Mouse (Mus musculus): ENCODE measurements around the gene Tcea3. TPM values are rescaled to one million over a fixed set of nuclear protein-coding genes. Genes with fewer than 3 reads are reported as not detected.

Gene Tcea3
- polyA plus RNA-seq, 1 experiment from 2014 or later = 22.9 TPM

DNA sequence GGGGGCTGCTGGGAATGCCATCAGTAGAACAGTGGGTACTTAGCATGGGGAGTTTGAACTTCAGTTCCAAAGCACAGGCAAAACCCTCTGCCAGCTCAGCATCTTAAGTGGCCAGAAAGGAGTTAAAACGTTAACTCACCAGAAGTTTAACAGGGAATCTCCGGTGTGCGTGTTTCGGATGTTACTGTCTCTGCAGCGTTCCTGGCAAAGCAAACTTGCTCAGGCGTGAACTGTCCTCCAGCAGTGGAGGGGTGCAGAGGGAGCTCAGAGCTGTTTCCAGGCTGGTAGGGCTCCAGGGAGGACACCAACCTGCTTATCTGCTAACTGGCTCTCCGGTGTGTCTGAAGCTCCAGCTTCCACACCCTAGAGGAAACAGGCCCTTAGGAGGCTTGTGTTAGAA, 48.4 kb downstream of the Tcea3 start:
- Histone ChIP-seq H3K4me2 (ENCODE audit: low read depth, low read length) (no peak overlapping the region), H3K9me3 (ENCODE audit: control insufficient read depth, low read length) (no peaks in the 10 kb centered on the region), H3K27me3 (replicated peaks; ENCODE audit: control insufficient read depth, insufficient read depth, low read length) (no peaks in the 10 kb centered on the region), H3K4me1 (ENCODE audit: control insufficient read depth, insufficient read depth, low read length) (no peaks in the 10 kb centered on the region), H3K36me3 (ENCODE audit: control insufficient read depth, insufficient read depth, low read length) (peaks cover 14% of the 10 kb centered on the region; the same call in 1 of the 2 replicates), H3K4me3 (ENCODE audit: low read length) (no peak overlapping the region), H3K9ac (ENCODE audit: low read depth, low read length) (no peak overlapping the region), H3K27ac (ENCODE audit: low read length) (no peak overlapping the region)
- WGBS = 67% methylated on average over 7 of the region's 7 CpGs
- no peak for ATAC-seq

DNA sequence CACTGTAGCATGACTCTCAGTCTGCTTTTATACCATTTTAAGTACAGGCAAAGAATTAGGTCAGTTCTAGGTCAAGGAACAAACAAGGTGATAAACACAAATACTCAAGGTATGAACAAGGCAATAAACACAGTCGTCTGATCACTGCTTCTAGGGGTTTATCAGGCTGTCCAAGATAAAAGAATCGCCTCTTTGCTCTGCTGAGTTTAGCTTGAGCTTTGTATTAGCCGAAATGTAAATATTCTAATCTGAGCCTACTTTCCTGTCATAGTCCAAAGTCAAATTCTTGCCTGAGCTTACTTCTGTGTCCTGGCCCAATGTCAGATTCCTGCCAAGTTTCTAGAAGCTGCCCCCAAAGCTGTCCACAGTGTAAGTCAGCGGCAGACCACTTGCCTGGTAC, 54.9 kb downstream of the Tcea3 start:
- H3K27ac ChIP-seq (ENCODE audit: low read length) = no peak overlapping the region
- no peak overlapping the region for H3K4me2 ChIP-seq (ENCODE audit: low read depth, low read length)
- no peak overlapping the region for H3K9ac ChIP-seq (ENCODE audit: low read depth, low read length)
- no peaks in the 10 kb centered on the region for H3K9me3 ChIP-seq (ENCODE audit: control insufficient read depth, low read length)
- H3K4me1 ChIP-seq (ENCODE audit: control insufficient read depth, insufficient read depth, low read length) = 0 out of 2 replicates have a peak, but pooled peaks cover 2% of the 10 kb centered on the region
- H3K36me3 ChIP-seq (ENCODE audit: control insufficient read depth, insufficient read depth, low read length) = no peaks in the 10 kb centered on the region
- no peak overlapping the region for H3K4me3 ChIP-seq (ENCODE audit: low read length)
- WGBS = 46% methylated on average over 4 of the region's 4 CpGs
- peak; percentile 83 for ATAC-seq
- no peaks in the 10 kb centered on the region for H3K27me3 ChIP-seq (replicated peaks; ENCODE audit: control insufficient read depth, insufficient read depth, low read length)

DNA sequence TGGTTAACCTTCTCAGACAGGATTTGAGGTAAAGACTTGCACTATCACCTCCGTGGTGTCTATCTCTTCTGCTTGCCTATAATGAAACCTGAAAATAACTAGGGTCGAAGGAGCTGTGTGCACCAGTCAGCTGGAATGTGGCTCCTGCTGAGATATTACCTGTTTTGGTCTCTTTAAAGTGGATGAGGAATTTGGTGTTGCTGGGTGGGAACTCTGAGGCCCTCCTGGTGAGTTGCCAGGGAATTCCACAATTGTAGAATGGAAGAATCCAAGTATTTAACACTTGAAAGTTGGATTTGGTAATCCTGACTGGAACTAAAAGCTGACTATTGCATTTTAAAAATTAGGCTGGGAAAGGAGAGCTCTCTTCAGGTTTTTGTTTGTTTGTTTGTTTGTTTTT, 56.7 kb downstream of the Tcea3 start:
- 46% methylated on average over 2 of the region's 2 CpGs for WGBS
- no peak overlapping the region for H3K4me3 ChIP-seq (ENCODE audit: low read length)
- H3K9ac ChIP-seq (ENCODE audit: low read depth, low read length) = no peak overlapping the region
- H3K27ac ChIP-seq (ENCODE audit: low read length) = no peak overlapping the region
- ATAC-seq = no peak
- H3K4me2 ChIP-seq (ENCODE audit: low read depth, low read length) = no peak overlapping the region
- H3K36me3 ChIP-seq (ENCODE audit: control insufficient read depth, insufficient read depth, low read length) = no peaks in the 10 kb centered on the region
- H3K27me3 ChIP-seq (replicated peaks; ENCODE audit: control insufficient read depth, insufficient read depth, low read length) = no peaks in the 10 kb centered on the region
- H3K4me1 ChIP-seq (ENCODE audit: control insufficient read depth, insufficient read depth, low read length) = peaks cover 5% of the 10 kb centered on the region; the same call in 1 of the 2 replicates
- H3K9me3 ChIP-seq (ENCODE audit: control insufficient read depth, low read length) = no peaks in the 10 kb centered on the region

DNA sequence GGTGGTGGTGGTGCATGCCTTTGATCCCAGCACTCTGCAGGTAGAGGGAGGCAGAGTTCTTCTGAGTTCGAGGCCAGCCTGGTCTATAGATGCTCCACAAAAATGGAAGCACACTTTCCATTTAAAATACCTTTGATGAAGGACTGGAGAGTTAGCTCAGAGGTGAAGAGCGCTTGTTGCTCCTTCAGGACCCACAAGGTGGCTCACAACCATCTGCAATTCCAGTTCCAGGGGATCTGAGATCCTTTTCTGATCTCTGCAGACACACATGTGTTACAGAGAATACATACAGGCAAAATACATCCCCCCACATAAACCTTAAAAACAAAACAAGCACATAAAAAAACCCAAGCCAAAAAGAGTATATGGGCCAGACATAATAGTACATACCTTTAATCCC, 60.8 kb downstream of the Tcea3 start:
- no peaks in the 10 kb centered on the region for H3K9me3 ChIP-seq (ENCODE audit: control insufficient read depth, low read length)
- H3K4me3 ChIP-seq (ENCODE audit: low read length) = no peak overlapping the region
- H3K36me3 ChIP-seq (ENCODE audit: control insufficient read depth, insufficient read depth, low read length) = no peaks in the 10 kb centered on the region
- H3K4me1 ChIP-seq (ENCODE audit: control insufficient read depth, insufficient read depth, low read length) = peaks cover 15% of the 10 kb centered on the region
- H3K27ac ChIP-seq (ENCODE audit: low read length) = no peak overlapping the region
- H3K27me3 ChIP-seq (replicated peaks; ENCODE audit: control insufficient read depth, insufficient read depth, low read length) = no peaks in the 10 kb centered on the region
- H3K9ac ChIP-seq (ENCODE audit: low read depth, low read length) = no peak overlapping the region
- ATAC-seq = no peak
- no peak overlapping the region for H3K4me2 ChIP-seq (ENCODE audit: low read depth, low read length)
- 55% methylated on average over 2 of the region's 2 CpGs for WGBS

DNA sequence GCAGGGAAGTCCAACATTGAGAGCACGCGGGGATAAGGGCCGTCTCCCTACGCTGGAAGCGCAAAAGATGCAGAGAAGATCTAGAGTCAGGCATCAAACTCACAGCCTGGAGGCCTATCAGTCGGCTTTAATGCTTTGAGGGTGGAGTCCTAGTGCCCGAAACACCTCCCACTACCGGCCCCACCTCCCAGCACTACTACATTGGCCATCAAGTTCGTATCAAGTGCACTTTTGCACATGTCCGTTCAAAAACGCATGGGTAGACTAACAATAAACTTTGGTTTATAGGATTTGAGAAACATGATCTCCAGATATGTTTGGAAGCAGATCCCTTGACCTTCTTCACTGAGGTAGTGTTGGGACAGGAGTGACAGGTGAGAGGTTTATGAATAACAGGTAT, 62.3 kb downstream of the Tcea3 start:
- H3K4me1 ChIP-seq (ENCODE audit: control insufficient read depth, insufficient read depth, low read length) = peaks cover 21% of the 10 kb centered on the region
- no peaks in the 10 kb centered on the region for H3K9me3 ChIP-seq (ENCODE audit: control insufficient read depth, low read length)
- peak overlapping the region; percentile 85 for H3K4me3 ChIP-seq (ENCODE audit: low read length)
- H3K4me2 ChIP-seq (ENCODE audit: low read depth, low read length) = peak overlapping the region; percentile 90
- no peaks in the 10 kb centered on the region for H3K36me3 ChIP-seq (ENCODE audit: control insufficient read depth, insufficient read depth, low read length)
- ATAC-seq = peak; percentile 45
- peak overlapping the region; percentile 77 for H3K9ac ChIP-seq (ENCODE audit: low read depth, low read length)
- WGBS = under 1% methylated on average over 11 of the region's 11 CpGs
- H3K27ac ChIP-seq (ENCODE audit: low read length) = peak overlapping the region; percentile 94
- no peaks in the 10 kb centered on the region for H3K27me3 ChIP-seq (replicated peaks; ENCODE audit: control insufficient read depth, insufficient read depth, low read length)

DNA sequence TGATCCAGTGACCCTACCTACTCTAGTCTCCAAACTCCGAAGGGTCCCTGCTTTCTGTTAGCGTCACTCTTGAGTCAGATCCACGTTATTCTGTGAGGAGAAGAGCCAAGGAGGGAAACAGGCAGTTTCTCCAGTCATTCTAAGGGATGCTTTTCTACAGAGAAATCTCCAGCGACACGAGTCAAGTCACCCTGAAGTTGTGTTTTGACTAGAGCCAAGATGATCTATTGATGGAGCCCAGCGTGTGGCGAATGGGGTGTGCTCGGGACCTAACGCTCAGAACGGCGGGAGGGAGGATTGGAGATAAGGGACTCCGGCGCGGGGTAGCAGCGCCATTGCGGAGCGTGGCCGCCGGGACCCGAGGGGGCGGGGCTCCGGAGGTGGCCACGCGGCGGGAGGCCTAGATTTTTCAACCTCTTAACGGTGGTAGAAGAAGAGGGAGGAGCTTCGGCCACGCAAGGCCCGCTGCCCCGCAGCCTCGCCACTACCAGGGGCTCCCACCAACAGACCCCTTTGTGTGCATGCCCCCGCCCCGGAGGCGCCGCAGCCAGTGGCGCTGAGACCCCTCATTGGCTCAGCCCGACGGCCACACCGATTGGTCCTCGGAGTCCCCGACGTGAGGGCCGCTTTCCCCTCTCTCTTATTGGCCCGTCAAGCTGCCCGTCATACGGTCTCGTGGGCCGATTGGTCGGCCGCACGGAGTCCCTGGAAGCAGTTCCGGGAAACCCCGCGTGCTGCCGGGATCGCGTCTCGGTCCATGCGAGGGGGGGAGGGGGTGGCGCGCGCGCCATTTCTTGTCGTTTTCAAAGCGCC, 62.9 kb downstream of the Tcea3 start, which contains the start of gene Hnrnpr:
Hnrnpr (plus strand) TSS at position 714 of the 813 bp plus-strand sequence.
- Histone ChIP-seq H3K4me3 (ENCODE audit: low read length) (peak within 1 kb of the TSS; percentile 85), H3K9me3 (ENCODE audit: control insufficient read depth, low read length) (no peaks in the 10 kb centered on the region), H3K27ac (ENCODE audit: low read length) (peak within 1 kb of the TSS; percentile 98), H3K9ac (ENCODE audit: low read depth, low read length) (peak within 1 kb of the TSS; percentile 100), H3K4me1 (ENCODE audit: control insufficient read depth, insufficient read depth, low read length) (peaks cover 21% of the 10 kb centered on the region), H3K27me3 (replicated peaks; ENCODE audit: control insufficient read depth, insufficient read depth, low read length) (no peaks in the 10 kb centered on the region), H3K36me3 (ENCODE audit: control insufficient read depth, insufficient read depth, low read length) (no peaks in the 10 kb centered on the region), H3K4me2 (ENCODE audit: low read depth, low read length) (peak within 1 kb of the TSS; percentile 90)
- peak; percentile 98 for ATAC-seq
- under 1% methylated on average over 65 of the region's 65 CpGs for WGBS

DNA sequence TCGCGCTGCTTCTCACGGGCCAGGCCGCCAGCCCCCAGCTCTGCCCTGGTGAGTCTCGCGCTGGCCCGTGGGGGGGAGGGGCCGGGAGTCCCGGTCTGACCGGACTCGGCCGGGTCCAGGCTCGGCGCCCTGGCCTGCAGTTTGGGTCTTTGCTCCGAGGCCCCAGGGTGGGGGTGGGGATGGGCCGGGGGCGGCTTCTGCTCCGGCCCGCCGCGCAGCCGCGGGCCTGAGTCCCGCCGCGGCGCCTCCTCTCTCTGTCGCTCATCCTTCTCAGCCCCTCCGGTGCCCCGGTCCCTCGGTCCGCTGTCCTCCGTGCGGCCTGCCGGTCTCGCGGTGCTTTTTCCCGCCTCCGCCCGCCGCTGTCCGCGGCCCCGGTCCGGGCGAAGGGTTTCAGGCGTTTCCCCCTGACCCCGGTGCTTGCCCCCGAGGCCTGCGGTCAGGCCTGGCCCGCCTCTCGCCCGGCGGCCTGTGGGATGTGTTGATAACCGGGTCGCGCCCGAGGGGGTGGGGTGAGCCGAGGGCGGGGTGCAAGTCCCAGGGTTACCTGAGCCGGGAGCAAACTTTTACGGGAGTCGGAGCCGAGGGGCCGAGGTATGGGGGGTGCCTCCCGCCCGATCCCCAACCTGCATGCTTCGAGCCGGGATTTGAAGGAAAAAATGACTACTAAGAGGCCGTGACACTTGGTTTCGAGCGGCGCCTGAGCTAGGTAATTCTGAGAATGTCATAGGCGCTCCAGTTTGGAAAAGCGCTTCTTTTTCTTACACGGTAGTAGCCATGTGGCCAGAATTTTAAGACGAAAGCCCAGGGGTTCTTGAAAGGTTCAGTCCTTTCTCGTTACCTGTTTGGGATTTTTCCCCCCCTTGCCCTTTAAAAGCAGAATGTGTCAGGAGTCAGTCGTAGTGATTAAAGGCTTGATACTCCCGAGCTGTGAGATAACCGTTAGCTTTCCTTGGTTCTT, 63.8 kb downstream of the Tcea3 start:
- H3K4me1 ChIP-seq (ENCODE audit: control insufficient read depth, insufficient read depth, low read length) = peaks cover 21% of the 10 kb centered on the region
- ATAC-seq = peak; percentile 69
- WGBS = under 1% methylated on average over 80 of the region's 81 CpGs

DNA sequence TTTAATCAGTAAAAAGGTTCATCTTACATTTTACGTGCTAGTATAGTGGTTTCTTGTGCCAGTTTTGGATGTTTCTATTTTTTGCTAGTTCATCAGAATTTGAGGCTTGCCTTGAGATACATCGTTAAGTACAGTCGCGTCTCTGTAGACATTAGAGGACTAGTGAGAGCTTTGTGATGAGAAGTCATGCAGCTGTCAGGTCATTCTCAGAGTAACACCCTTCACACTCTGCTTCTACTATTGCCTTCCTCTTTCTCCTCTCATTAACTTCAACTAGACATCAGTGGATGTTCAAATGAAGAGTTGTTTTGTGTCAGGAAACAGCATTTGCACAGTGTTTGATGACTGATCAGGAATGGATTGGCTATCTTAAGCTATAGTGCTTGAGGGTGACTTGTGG, 65.1 kb downstream of the Tcea3 start:
- no peaks in the 10 kb centered on the region for H3K9me3 ChIP-seq (ENCODE audit: control insufficient read depth, low read length)
- H3K36me3 ChIP-seq (ENCODE audit: control insufficient read depth, insufficient read depth, low read length) = no peaks in the 10 kb centered on the region
- H3K27me3 ChIP-seq (replicated peaks; ENCODE audit: control insufficient read depth, insufficient read depth, low read length) = no peaks in the 10 kb centered on the region
- H3K4me2 ChIP-seq (ENCODE audit: low read depth, low read length) = peak overlapping the region; percentile 48
- peak overlapping the region; percentile 85 for H3K4me3 ChIP-seq (ENCODE audit: low read length)
- H3K27ac ChIP-seq (ENCODE audit: low read length) = no peak overlapping the region
- peak overlapping the region; percentile 31; the same call in 1 of the 2 replicates for H3K9ac ChIP-seq (ENCODE audit: low read depth, low read length)
- H3K4me1 ChIP-seq (ENCODE audit: control insufficient read depth, insufficient read depth, low read length) = peaks cover 21% of the 10 kb centered on the region
- ATAC-seq = no peak
- 17% methylated on average over 4 of the region's 4 CpGs for WGBS

More for the DNA sequence above, 63.8 kb downstream of the Tcea3 start:
- H3K4me2 ChIP-seq (ENCODE audit: low read depth, low read length) = peak overlapping the region; percentile 48
- no peaks in the 10 kb centered on the region for H3K36me3 ChIP-seq (ENCODE audit: control insufficient read depth, insufficient read depth, low read length)
- peak overlapping the region; percentile 85 for H3K4me3 ChIP-seq (ENCODE audit: low read length)
- no peaks in the 10 kb centered on the region for H3K27me3 ChIP-seq (replicated peaks; ENCODE audit: control insufficient read depth, insufficient read depth, low read length)
- H3K9me3 ChIP-seq (ENCODE audit: control insufficient read depth, low read length) = no peaks in the 10 kb centered on the region
- H3K9ac ChIP-seq (ENCODE audit: low read depth, low read length) = peak overlapping the region; percentile 100
- peak overlapping the region; percentile 98 for H3K27ac ChIP-seq (ENCODE audit: low read length)

DNA sequence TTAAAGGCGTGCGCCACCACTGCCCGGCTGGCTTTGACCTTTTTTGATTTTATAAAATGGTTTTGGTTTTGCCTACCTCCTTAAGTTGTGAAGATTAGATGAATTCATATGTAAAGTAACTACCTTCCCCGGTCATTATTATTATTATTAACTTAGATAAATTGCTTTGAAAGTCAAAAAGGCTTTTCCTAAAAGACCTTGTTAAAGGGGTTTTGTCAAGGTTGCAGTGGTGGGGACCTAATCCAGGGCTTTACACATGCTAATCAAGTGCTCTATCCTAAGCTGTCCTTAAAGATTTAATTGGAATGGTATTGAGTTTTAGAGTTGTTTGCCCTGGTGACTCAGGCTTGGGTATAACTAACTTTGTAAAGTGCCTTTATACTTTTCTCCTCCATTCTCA, 70.1 kb downstream of the Tcea3 start:
- 93% methylated on average over 4 of the region's 4 CpGs for WGBS
- H3K4me1 ChIP-seq (ENCODE audit: control insufficient read depth, insufficient read depth, low read length) = peaks cover 10% of the 10 kb centered on the region
- no peaks in the 10 kb centered on the region for H3K27me3 ChIP-seq (replicated peaks; ENCODE audit: control insufficient read depth, insufficient read depth, low read length)
- no peak overlapping the region for H3K27ac ChIP-seq (ENCODE audit: low read length)
- peaks cover 4% of the 10 kb centered on the region for H3K36me3 ChIP-seq (ENCODE audit: control insufficient read depth, insufficient read depth, low read length)
- no peak overlapping the region for H3K9ac ChIP-seq (ENCODE audit: low read depth, low read length)
- no peak overlapping the region for H3K4me3 ChIP-seq (ENCODE audit: low read length)
- no peak overlapping the region for H3K4me2 ChIP-seq (ENCODE audit: low read depth, low read length)
- H3K9me3 ChIP-seq (ENCODE audit: control insufficient read depth, low read length) = no peaks in the 10 kb centered on the region
- no peak for ATAC-seq

Data from intestine, embryonic 16.5 days (tissue).